Mouse (Mus musculus) lung, postnatal 0 days (tissue): ENCODE results near the gene Arhgap15. TPM values are rescaled to one million over a fixed set of nuclear protein-coding genes. Genes with fewer than 3 reads are reported as not detected.

Experiments
- ATAC-seq: fragments of 200-750 bp; cut with Nextera tagmentation; 2 replicates; pipeline ENCODE4 v1.8.0; 2017; ENCODE audit warnings: moderate library complexity
- DNase-seq: peaks from one replicate; pipeline ENCODE4 v3.0.0-alpha.2; 2016; ENCODE audit warnings: low spot score
- H3K27ac ChIP-seq: fragments of 300-500 bp; sonication (generic); 2 replicates; pipeline ENCODE4 v1.5.1; 2014; ENCODE audit warnings: antibody characterized with exemption, mild to moderate bottlenecking, low read length, mixed read lengths
- H3K27me3 ChIP-seq: fragments of 300-500 bp; sonication (generic); replicated peaks from 2 replicates; pipeline ENCODE4 v1.6.1; 2014; ENCODE audit warnings: low read length, mixed read lengths; ENCODE audit not compliant: insufficient read depth
- H3K36me3 ChIP-seq: fragments of 300-500 bp; sonication (generic); 2 replicates; pipeline ENCODE4 v1.6.1; 2014; ENCODE audit warnings: low read length, mixed read lengths; ENCODE audit not compliant: insufficient read depth
- H3K4me1 ChIP-seq: fragments of 300-500 bp; sonication (generic); 2 replicates; pipeline ENCODE4 v1.6.1; 2014; ENCODE audit warnings: antibody characterized with exemption, low read depth, low read length, mixed read lengths; ENCODE audit not compliant: insufficient read depth
- H3K4me2 ChIP-seq: fragments of 300-500 bp; sonication (generic); replicated peaks from 2 replicates; pipeline ENCODE4 v1.6.1; 2014; ENCODE audit warnings: low read depth, mild to moderate bottlenecking, low read length, moderate library complexity, mixed read lengths
- H3K4me3 ChIP-seq: fragments of 300-500 bp; sonication (generic); 2 replicates; pipeline ENCODE4 v1.5.1; 2014; ENCODE audit warnings: low read depth, low read length
- H3K9ac ChIP-seq: fragments of 300-500 bp; sonication (generic); replicated peaks from 2 replicates; pipeline ENCODE4 v1.6.1; 2014; ENCODE audit warnings: low read depth, mild to moderate bottlenecking
- H3K9me3 ChIP-seq: fragments of 300-500 bp; sonication (generic); 2 replicates; pipeline ENCODE4 v1.6.1; 2016; ENCODE audit warnings: low read length, mixed read lengths
- CTCF ChIP-seq: IDR thresholded peaks from 2 replicates; pipeline ENCODE4 v1.5.1; 2016; ENCODE audit warnings: antibody characterized with exemption, mild to moderate bottlenecking
- EP300 ChIP-seq: IDR thresholded peaks from 2 replicates; pipeline ENCODE4 v1.6.1; 2016; ENCODE audit warnings: antibody characterized with exemption, mild to moderate bottlenecking, control low read depth
- WGBS: fragments of 180-500 bp; shearing (Covaris S2); extraction: QIAGEN DNeasy Blood & Tissue Kit; methylation state at CpG from one replicate; pipeline ENCODE4 v1.1.7; 2014; 5-methylcytosine and 5-hydroxymethylcytosine counted together
- polyA plus RNA-seq: library from polyadenylated mRNA; unstranded; fragments of >200 nt; fragmentation: Nextera tagmentation; extraction: Ambion mirVana; gene quantifications from 2 replicates; pipeline ENCODE4 v1.2.1, GENCODE M21; 2015

The Arhgap15 gene
- polyA plus RNA-seq, 1 experiment from 2014 or later = 1.5 TPM

GRCm38 (mm10) chr2:44333295-44333694 lies 584.7 kb downstream of the Arhgap15 start:
- WGBS = 80% methylated on average over 4 of the region's 4 CpGs
- Histone ChIP-seq H3K4me1 (no peaks in the 10 kb centered on the region), H3K4me2 (no peak overlapping the region), H3K27ac (no peak overlapping the region), H3K27me3 (no peaks in the 10 kb centered on the region), H3K36me3 (no peaks in the 10 kb centered on the region), H3K4me3 (no peak overlapping the region), H3K9me3 (no peaks in the 10 kb centered on the region), H3K9ac (no peak overlapping the region)
- DNase-seq = no peak
- ATAC-seq = no peak
- no peak for TF ChIP-seq EP300
- no peak for TF ChIP-seq CTCF

- Histone ChIP-seq H3K36me3 (no peaks in the 10 kb centered on the region), H3K9me3 (no peaks in the 10 kb centered on the region), H3K4me2 (no peak overlapping the region), H3K9ac (no peak overlapping the region), H3K27ac (no peak overlapping the region), H3K4me1 (no peaks in the 10 kb centered on the region), H3K4me3 (no peak overlapping the region), H3K27me3 (no peaks in the 10 kb centered on the region)
- TF ChIP-seq EP300 (no peak), CTCF (no peak)
- ATAC-seq (no peak), DNase-seq (no peak)
- 43% methylated on average over 3 of the region's 3 CpGs for WGBS
These were observed 585.4 kb downstream of the Arhgap15 start for GRCm38 (mm10) chr2:44334006-44334405.

GRCm38 (mm10) chr2:44334517-44334916 lies 585.9 kb downstream of the Arhgap15 start:
- WGBS = 41% methylated on average over 2 of the region's 2 CpGs
- Histone ChIP-seq H3K4me3 (no peak overlapping the region), H3K27ac (no peak overlapping the region), H3K4me1 (no peaks in the 10 kb centered on the region), H3K9me3 (no peaks in the 10 kb centered on the region), H3K4me2 (no peak overlapping the region), H3K9ac (no peak overlapping the region), H3K27me3 (no peaks in the 10 kb centered on the region), H3K36me3 (no peaks in the 10 kb centered on the region)
- DNase-seq (no peak), ATAC-seq (no peak)
- TF ChIP-seq CTCF (no peak), EP300 (no peak)

- 74% methylated on average over 5 of the region's 5 CpGs for WGBS
- Histone ChIP-seq H3K9me3 (no peaks in the 10 kb centered on the region), H3K27ac (no peak overlapping the region), H3K4me3 (no peak overlapping the region), H3K4me1 (no peaks in the 10 kb centered on the region), H3K9ac (no peak overlapping the region), H3K36me3 (no peaks in the 10 kb centered on the region), H3K27me3 (no peaks in the 10 kb centered on the region), H3K4me2 (no peak overlapping the region)
- no peak for DNase-seq
- TF ChIP-seq EP300 = no peak
- peak; percentile 64 for TF ChIP-seq CTCF
- ATAC-seq = no peak
These were observed 588.2 kb downstream of the Arhgap15 start for GRCm38 (mm10) chr2:44336720-44337354.

- Histone ChIP-seq H3K4me2 (no peak overlapping the region), H3K36me3 (no peaks in the 10 kb centered on the region), H3K9me3 (no peaks in the 10 kb centered on the region), H3K27ac (no peak overlapping the region), H3K27me3 (no peaks in the 10 kb centered on the region), H3K4me3 (no peak overlapping the region), H3K4me1 (no peaks in the 10 kb centered on the region), H3K9ac (no peak overlapping the region)
- DNase-seq (no peak), ATAC-seq (no peak)
- 87% methylated on average over 6 of the region's 6 CpGs for WGBS
- no peak for TF ChIP-seq EP300
These were observed 589.8 kb downstream of the Arhgap15 start for GRCm38 (mm10) chr2:44338467-44338866.

- no peak for ATAC-seq
- Histone ChIP-seq H3K36me3 (no peaks in the 10 kb centered on the region), H3K9ac (no peak overlapping the region)
These were observed 592.5 kb downstream of the Arhgap15 start for GRCm38 (mm10) chr2:44341091-44341571.

More at GRCm38 (mm10) chr2:44341091-44341571, 592.5 kb downstream of the Arhgap15 start:
- H3K9me3 ChIP-seq = no peaks in the 10 kb centered on the region
- no peak overlapping the region for H3K27ac ChIP-seq
- 72% methylated on average over 10 of the region's 10 CpGs for WGBS
- no peak for DNase-seq
- no peaks in the 10 kb centered on the region for H3K4me1 ChIP-seq
- H3K4me2 ChIP-seq = no peak overlapping the region
- no peaks in the 10 kb centered on the region for H3K27me3 ChIP-seq
- TF ChIP-seq EP300 (no peak), CTCF (no peak)
- no peak overlapping the region for H3K4me3 ChIP-seq
